Mouse (Mus musculus) adipocyte (in vitro differentiated cells): ENCODE data around the gene Rrbp1.
A peak's percentile ranks its signal among the peaks of the same experiment; 100 is the strongest.

Experiments used
- DNase-seq: peaks from one replicate; pipeline ENCODE4 v3.0.0-alpha.2; 2016; ENCODE audit warnings: low spot score

Gene Rrbp1

GRCm38 (mm10) chr2:144005166-144005955, 5.7 kb downstream of the Rrbp1 start:
- peak; percentile 89 for DNase-seq

- DNase-seq, result peak; percentile 87
Observed at GRCm38 (mm10) chr2:144003544-144003943, 7.5 kb downstream of the Rrbp1 start.

- no peak for DNase-seq
Observed at GRCm38 (mm10) chr2:144002229-144002984, 8.7 kb downstream of the Rrbp1 start.

- peak; percentile 68 for DNase-seq
Observed at GRCm38 (mm10) chr2:143992977-143993376, 18.1 kb downstream of the Rrbp1 start.

- no peak for DNase-seq
Observed at GRCm38 (mm10) chr2:143991964-143992672, 18.9 kb downstream of the Rrbp1 start.

- peak; percentile 43 for DNase-seq
Observed at GRCm38 (mm10) chr2:143990997-143991396, 20.1 kb downstream of the Rrbp1 start.

GRCm38 (mm10) chr2:143988016-143988415, 23.0 kb downstream of the Rrbp1 start:
- no peak for DNase-seq

GRCm38 (mm10) chr2:143987485-143987884, 23.6 kb downstream of the Rrbp1 start:
- peak; percentile 53 for DNase-seq

GRCm38 (mm10) chr2:143983482-143983881, 27.6 kb downstream of the Rrbp1 start:
- DNase-seq, result no peak

- peak; percentile 40 for DNase-seq
Observed at GRCm38 (mm10) chr2:143982901-143983300, 28.2 kb downstream of the Rrbp1 start.

GRCm38 (mm10) chr2:143982152-143982551, 28.9 kb downstream of the Rrbp1 start:
- no peak for DNase-seq

GRCm38 (mm10) chr2:143980781-143981398, 30.2 kb downstream of the Rrbp1 start:
- peak; percentile 56 for DNase-seq

- DNase-seq, result peak; percentile 30
Observed at GRCm38 (mm10) chr2:143978444-143979147, 32.5 kb downstream of the Rrbp1 start.

GRCm38 (mm10) chr2:143975146-143975649, 35.9 kb downstream of the Rrbp1 start:
- no peak for DNase-seq

- DNase-seq, result no peak
Observed at GRCm38 (mm10) chr2:143973161-143973560, 37.9 kb downstream of the Rrbp1 start.

- DNase-seq, result no peak
Observed at GRCm38 (mm10) chr2:143971887-143972286, 39.2 kb downstream of the Rrbp1 start.

- no peak for DNase-seq
Observed at GRCm38 (mm10) chr2:143970841-143971240, 40.2 kb downstream of the Rrbp1 start.

GRCm38 (mm10) chr2:143969260-143969659, 41.8 kb downstream of the Rrbp1 start:
- no peak for DNase-seq

GRCm38 (mm10) chr2:143963318-143963717, 47.7 kb downstream of the Rrbp1 start:
- no peak for DNase-seq

- no peak for DNase-seq
Observed at GRCm38 (mm10) chr2:143962192-143962591, 48.9 kb downstream of the Rrbp1 start.

- DNase-seq, result no peak
Observed at GRCm38 (mm10) chr2:143955746-143956145, 55.3 kb downstream of the Rrbp1 start.
